Mouse (Mus musculus) adipocyte (in vitro differentiated cells): ENCODE measurements around the gene Aldoart2.
"Not testable (repeated sequence)": the region's sequence is repeated elsewhere in the genome, so short reads cannot be mapped to it uniquely, and the experiment has no call there.

ENCODE experiments used
- DNase-seq: peaks from one replicate; pipeline ENCODE4 v3.0.0-alpha.2; 2016; ENCODE audit warnings: low spot score

Aldoart2 gene

GRCm38 (mm10) chr12:55573794-55574193 lies 8.8 kb downstream of the Aldoart2 start:
- no peak for DNase-seq

GRCm38 (mm10) chr12:55586936-55587335 lies 21.9 kb downstream of the Aldoart2 start:
- DNase-seq: not testable (repeated sequence)

GRCm38 (mm10) chr12:55598537-55598886 lies 33.5 kb downstream of the Aldoart2 start:
- no peak for DNase-seq

- DNase-seq: no peak
These were observed 34.0 kb downstream of the Aldoart2 start, which contains the start of gene Insm2 for GRCm38 (mm10) chr12:55598887-55599561. Gene Insm2 (plus strand): TSS chr12:55599427.

- DNase-seq: no peak
These were observed 34.8 kb downstream of the Aldoart2 start for GRCm38 (mm10) chr12:55599639-55600502.

- DNase-seq: no peak
These were observed 35.5 kb downstream of the Aldoart2 start for GRCm38 (mm10) chr12:55600503-55600994.

GRCm38 (mm10) chr12:55604411-55604810 lies 39.4 kb downstream of the Aldoart2 start:
- DNase-seq: no peak

GRCm38 (mm10) chr12:55607902-55608301 lies 42.9 kb downstream of the Aldoart2 start:
- peak; percentile 4 for DNase-seq

GRCm38 (mm10) chr12:55610812-55611211 lies 45.8 kb downstream of the Aldoart2 start:
- DNase-seq: no peak
